Mouse (Mus musculus) Patski (cell line): ENCODE data around the gene Rnf186. TPM values are rescaled to one million over a fixed set of nuclear protein-coding genes. Genes with fewer than 3 reads are reported as not detected.
A peak's percentile ranks its signal among the peaks of the same experiment; 100 is the strongest.

Source experiments
- ATAC-seq: fragments of 100-300 bp; one replicate; pipeline ENCODE4 v1.8.0; 2021
- CTCF ChIA-PET: fragments of 350-600 bp; sonication (Branson Sonifier 250); formaldehyde crosslinking; loops from one replicate; lab custom pipeline; 2022; ENCODE audit warnings: inconsistent platforms; lab: Charles Lee
- POLR2A ChIA-PET: fragments of 350-600 bp; sonication (Branson Sonifier 250); formaldehyde crosslinking; loops from one replicate; lab custom pipeline; 2022; ENCODE audit warnings: antibody characterized with exemption, inconsistent platforms; lab: Charles Lee
- DNase-seq: peaks from one replicate; pipeline ENCODE4 v3.0.0-alpha.2; 2011; ENCODE audit warnings: low read depth, low spot score
- H3K27me3 ChIP-seq: fragments of 371-371 bp; one replicate; pipeline ENCODE4 v1.5.1; 2021
- CTCF ChIP-seq: fragments of 100-300 bp; IDR thresholded peaks from one replicate; pipeline ENCODE4 v1.5.1; 2021
- in situ Hi-C: fragments of 300-500 bp; cut with MboI; formaldehyde crosslinking; loops from 3 replicates; pipeline ENCODE4 v1.11.1; 2018; ENCODE audit warnings: low pct_unique_long_range_greater_than_20kb, mixed read lengths
- polyA plus RNA-seq: library from polyadenylated mRNA; unstranded; gene quantifications from one replicate; pipeline ENCODE4 v1.2.3, GENCODE M21; 2021

The Rnf186 gene
- polyA plus RNA-seq, 1 experiment from 2014 or later: not detected

GRCm38 (mm10) chr4:138941966-138942365 lies 24.9 kb upstream of the Rnf186 start:
- in situ Hi-C loops: no loop called here
- ATAC-seq: no peak
- DNase-seq: no peak
- no peak for TF ChIP-seq CTCF
- POLR2A ChIA-PET: interaction anchor here (1.5 kb wide), 1 partner anchor 30 kb away, joined by 3 read pairs; the partner anchor contains the start of gene Tmco4
- CTCF ChIA-PET: interaction anchor here (1.0 kb wide), 1 partner anchor 14 kb away, joined by 3 read pairs; no protein-coding TSS in a partner anchor
- no peaks in the 10 kb centered on the region for H3K27me3 ChIP-seq

GRCm38 (mm10) chr4:138943730-138944129 lies 23.2 kb upstream of the Rnf186 start:
- CTCF ChIA-PET: interaction anchor here (1.9 kb wide), 1 partner anchor 16 kb away, joined by 5 read pairs; no protein-coding TSS in a partner anchor
- in situ Hi-C loops: no loop called here
- H3K27me3 ChIP-seq: no peaks in the 10 kb centered on the region
- TF ChIP-seq CTCF: peak; percentile 36
- DNase-seq: no peak
- ATAC-seq: no peak
- POLR2A ChIA-PET: no interaction called here

GRCm38 (mm10) chr4:138948257-138948656 lies 18.7 kb upstream of the Rnf186 start:
- ATAC-seq (no peak), DNase-seq (no peak)
- H3K27me3 ChIP-seq: no peaks in the 10 kb centered on the region
- no peak for TF ChIP-seq CTCF
- in situ Hi-C loops: no loop called here
- ChIA-PET CTCF (no interaction called here), POLR2A (no interaction called here)

GRCm38 (mm10) chr4:138958612-138959011 lies 8.3 kb upstream of the Rnf186 start:
- DNase-seq (no peak), ATAC-seq (no peak)
- ChIA-PET POLR2A (no interaction called here), CTCF (no interaction called here)
- no peaks in the 10 kb centered on the region for H3K27me3 ChIP-seq
- no peak for TF ChIP-seq CTCF
- in situ Hi-C loops: no loop called here

GRCm38 (mm10) chr4:138959120-138959519 lies 7.8 kb upstream of the Rnf186 start:
- DNase-seq: no peak
- in situ Hi-C loops: no loop called here
- TF ChIP-seq CTCF: no peak
- no peaks in the 10 kb centered on the region for H3K27me3 ChIP-seq
- ATAC-seq: no peak
- POLR2A ChIA-PET: no interaction called here
- CTCF ChIA-PET: no interaction called here

GRCm38 (mm10) chr4:138959926-138960325 lies 7.0 kb upstream of the Rnf186 start:
- in situ Hi-C loops: no loop called here
- ChIA-PET POLR2A (no interaction called here), CTCF (no interaction called here)
- no peaks in the 10 kb centered on the region for H3K27me3 ChIP-seq
- ATAC-seq (no peak), DNase-seq (peak; percentile 1)
- no peak for TF ChIP-seq CTCF

GRCm38 (mm10) chr4:138962719-138963118 lies 4.2 kb upstream of the Rnf186 start:
- ChIA-PET CTCF (no interaction called here), POLR2A (no interaction called here)
- in situ Hi-C loops: no loop called here
- DNase-seq: no peak
- TF ChIP-seq CTCF: no peak
- ATAC-seq: no peak
- H3K27me3 ChIP-seq: peaks cover 4% of the 10 kb centered on the region

- CTCF ChIA-PET: no interaction called here
- ATAC-seq (no peak), DNase-seq (no peak)
- POLR2A ChIA-PET: no interaction called here
- H3K27me3 ChIP-seq: peaks cover 4% of the 10 kb centered on the region
- no peak for TF ChIP-seq CTCF
- in situ Hi-C loops: no loop called here
These were observed 1.0 kb upstream of the Rnf186 start for GRCm38 (mm10) chr4:138965871-138966270.

GRCm38 (mm10) chr4:138967485-138967884 lies 573 bp downstream of the Rnf186 start:
- peaks cover 4% of the 10 kb centered on the region for H3K27me3 ChIP-seq
- in situ Hi-C loops: no loop called here
- TF ChIP-seq CTCF: no peak
- POLR2A ChIA-PET: no interaction called here
- no peak for ATAC-seq
- CTCF ChIA-PET: no interaction called here
- no peak for DNase-seq

GRCm38 (mm10) chr4:138968772-138969556 lies 2.1 kb downstream of the Rnf186 start:
- H3K27me3 ChIP-seq: peaks cover 4% of the 10 kb centered on the region
- in situ Hi-C loops: no loop called here
- DNase-seq (no peak), ATAC-seq (no peak)
- no peak for TF ChIP-seq CTCF
- POLR2A ChIA-PET: interaction anchor here (0.6 kb wide), 1 partner anchor 18 kb away, joined by 3 read pairs; no protein-coding TSS in a partner anchor
- CTCF ChIA-PET: no interaction called here

- POLR2A ChIA-PET: no interaction called here
- no peak for DNase-seq
These were observed 2.8 kb downstream of the Rnf186 start for GRCm38 (mm10) chr4:138969736-138970135.

More at GRCm38 (mm10) chr4:138969736-138970135, 2.8 kb downstream of the Rnf186 start:
- CTCF ChIA-PET: no interaction called here
- H3K27me3 ChIP-seq: peaks cover 4% of the 10 kb centered on the region
- no peak for TF ChIP-seq CTCF
- in situ Hi-C loops: no loop called here
- ATAC-seq: no peak
